Mouse (Mus musculus) embryonic facial prominence, embryonic 13.5 days (tissue): ENCODE data around the gene Vwa5b1. TPM values are rescaled to one million over a fixed set of nuclear protein-coding genes. Genes with fewer than 3 reads are reported as not detected.

Experiments used
- ATAC-seq: fragments of 200-750 bp; cut with Nextera tagmentation; 2 replicates; pipeline ENCODE4 v1.8.0; 2017; ENCODE audit warnings: low read depth; ENCODE audit not compliant: insufficient number of reproducible peaks, insufficient read depth, low FRiP score, low TSS enrichment
- H3K27ac ChIP-seq: fragments of 300-500 bp; sonication (generic); 2 replicates; pipeline ENCODE4 v1.5.1; 2015; ENCODE audit warnings: moderate library complexity, mild to moderate bottlenecking, inconsistent platforms
- H3K27me3 ChIP-seq: fragments of 300-500 bp; sonication (generic); 2 replicates; pipeline ENCODE4 v1.6.1; 2015; ENCODE audit warnings: mild to moderate bottlenecking, inconsistent platforms
- H3K36me3 ChIP-seq: fragments of 300-500 bp; sonication (generic); 2 replicates; pipeline ENCODE4 v1.6.1; 2015; ENCODE audit warnings: mild to moderate bottlenecking, inconsistent platforms
- H3K4me1 ChIP-seq: fragments of 300-500 bp; sonication (generic); 2 replicates; pipeline ENCODE4 v1.6.1; 2015; ENCODE audit warnings: inconsistent platforms
- H3K4me2 ChIP-seq: fragments of 300-500 bp; sonication (generic); 2 replicates; pipeline ENCODE4 v1.6.1; 2015; ENCODE audit warnings: moderate library complexity, mild to moderate bottlenecking, inconsistent platforms
- H3K4me3 ChIP-seq: fragments of 300-500 bp; sonication (generic); 2 replicates; pipeline ENCODE4 v1.5.1; 2015; ENCODE audit warnings: mild to moderate bottlenecking, inconsistent platforms
- H3K9ac ChIP-seq: fragments of 300-500 bp; sonication (generic); 2 replicates; pipeline ENCODE4 v1.6.1; 2015; ENCODE audit warnings: mild to moderate bottlenecking, inconsistent platforms
- H3K9me3 ChIP-seq: fragments of 300-500 bp; sonication (generic); 2 replicates; pipeline ENCODE4 v1.6.1; 2016; ENCODE audit warnings: inconsistent platforms
- WGBS: fragments of 180-500 bp; shearing (Covaris S2); methylation state at CpG from one replicate; pipeline ENCODE4 v1.1.7; 2015; ENCODE audit warnings: mixed read lengths; 5-methylcytosine and 5-hydroxymethylcytosine counted together
- polyA plus RNA-seq: library from polyadenylated mRNA; unstranded; fragments of >200 nt; fragmentation: Nextera tagmentation; extraction: Ambion mirVana; gene quantifications from 2 replicates; pipeline ENCODE4 v1.2.1, GENCODE M21; 2015

Gene Vwa5b1
- polyA plus RNA-seq, 1 experiment from 2014 or later = 0.03 TPM

DNA sequence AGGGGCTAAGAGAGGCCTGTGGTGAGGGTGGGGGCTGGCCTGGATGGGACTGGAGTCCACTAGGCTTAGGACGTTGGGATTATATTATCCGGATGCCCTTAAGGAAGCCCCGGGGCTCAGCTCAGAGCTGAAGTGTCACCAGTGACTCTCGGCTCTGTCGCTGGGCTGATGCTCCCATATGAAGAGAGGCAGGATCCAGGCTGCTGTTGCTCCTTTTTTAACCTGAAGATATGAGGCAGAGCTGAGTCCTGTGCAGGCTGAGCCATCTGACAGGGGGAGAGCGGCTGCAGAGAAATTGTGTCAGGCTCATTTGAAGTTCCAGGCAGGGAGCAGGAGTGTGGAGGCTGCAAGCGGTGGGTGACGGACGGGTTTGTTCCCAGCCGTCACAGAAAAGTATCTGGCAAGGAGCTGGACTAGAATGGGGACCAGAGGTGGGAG, 87.5 kb downstream of the Vwa5b1 start:
- H3K27ac ChIP-seq = no peak overlapping the region
- no peaks in the 10 kb centered on the region for H3K36me3 ChIP-seq
- H3K4me3 ChIP-seq = no peak overlapping the region
- no peak overlapping the region for H3K9ac ChIP-seq
- peaks cover under 1% of the 10 kb centered on the region; the same call in 1 of the 2 replicates for H3K4me1 ChIP-seq
- ATAC-seq = no peak
- WGBS = 8% methylated on average over 10 of the region's 10 CpGs
- no peaks in the 10 kb centered on the region for H3K9me3 ChIP-seq
- H3K27me3 ChIP-seq = peaks cover 38% of the 10 kb centered on the region
- no peak overlapping the region for H3K4me2 ChIP-seq

- Histone ChIP-seq H3K27ac (no peak overlapping the region), H3K9ac (no peak overlapping the region), H3K27me3 (peaks cover 32% of the 10 kb centered on the region), H3K4me1 (peaks cover 4% of the 10 kb centered on the region; the same call in 1 of the 2 replicates), H3K36me3 (no peaks in the 10 kb centered on the region), H3K4me3 (no peak overlapping the region), H3K4me2 (no peak overlapping the region), H3K9me3 (no peaks in the 10 kb centered on the region)
- no peak for ATAC-seq
- WGBS = 15% methylated on average over 10 of the region's 10 CpGs
Measured at GRCm38 (mm10) chr4:138547556-138547955, 88.1 kb downstream of the Vwa5b1 start.

GRCm38 (mm10) chr4:138547041-138547440, 88.6 kb downstream of the Vwa5b1 start:
- no peaks in the 10 kb centered on the region for H3K9me3 ChIP-seq
- H3K4me2 ChIP-seq = no peak overlapping the region
- H3K27me3 ChIP-seq = peaks cover 31% of the 10 kb centered on the region
- H3K27ac ChIP-seq = no peak overlapping the region
- H3K4me1 ChIP-seq = peaks cover 4% of the 10 kb centered on the region; the same call in 1 of the 2 replicates
- H3K36me3 ChIP-seq = no peaks in the 10 kb centered on the region
- WGBS = 56% methylated on average over 6 of the region's 6 CpGs
- no peak overlapping the region for H3K4me3 ChIP-seq
- H3K9ac ChIP-seq = no peak overlapping the region
- ATAC-seq = no peak

DNA sequence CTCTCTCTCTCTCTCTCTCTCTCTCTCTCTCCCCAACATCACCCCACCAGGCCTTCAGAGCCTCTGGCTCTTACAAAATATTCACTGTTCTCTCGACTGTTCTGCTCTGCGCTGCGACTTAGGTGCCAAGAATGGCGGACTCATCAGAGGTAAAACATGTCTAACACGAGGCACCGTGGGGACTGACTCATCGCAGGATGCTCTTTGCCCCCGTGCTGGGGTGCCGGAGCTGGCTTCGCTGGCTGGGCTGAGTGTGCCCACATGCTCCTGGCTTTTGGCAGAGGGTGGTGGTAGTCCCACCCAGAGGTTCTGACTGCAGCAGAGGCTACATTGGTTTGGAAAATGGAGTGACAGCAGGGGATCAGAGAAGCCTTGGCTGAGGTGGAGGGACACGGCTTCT, 89.4 kb downstream of the Vwa5b1 start:
- Histone ChIP-seq H3K27ac (no peak overlapping the region), H3K4me3 (no peak overlapping the region), H3K9ac (no peak overlapping the region), H3K4me2 (no peak overlapping the region), H3K9me3 (no peaks in the 10 kb centered on the region), H3K36me3 (no peaks in the 10 kb centered on the region), H3K4me1 (peaks cover 4% of the 10 kb centered on the region; the same call in 1 of the 2 replicates), H3K27me3 (peaks cover 31% of the 10 kb centered on the region)
- 77% methylated on average over 11 of the region's 11 CpGs for WGBS
- ATAC-seq = no peak

- no peak overlapping the region for H3K27ac ChIP-seq
- peaks cover 4% of the 10 kb centered on the region; the same call in 1 of the 2 replicates for H3K4me1 ChIP-seq
- H3K9me3 ChIP-seq = no peaks in the 10 kb centered on the region
- no peaks in the 10 kb centered on the region for H3K36me3 ChIP-seq
- H3K4me3 ChIP-seq = no peak overlapping the region
- peaks cover 22% of the 10 kb centered on the region for H3K27me3 ChIP-seq
- no peak for ATAC-seq
- 54% methylated on average over 12 of the region's 12 CpGs for WGBS
- H3K4me2 ChIP-seq = no peak overlapping the region
- no peak overlapping the region for H3K9ac ChIP-seq
Measured at GRCm38 (mm10) chr4:138543177-138543576, 92.5 kb downstream of the Vwa5b1 start.

- Histone ChIP-seq H3K27ac (no peak overlapping the region), H3K4me1 (peaks cover 2% of the 10 kb centered on the region; the same call in 1 of the 2 replicates), H3K4me2 (no peak overlapping the region), H3K9ac (no peak overlapping the region), H3K36me3 (no peaks in the 10 kb centered on the region), H3K27me3 (no peaks in the 10 kb centered on the region), H3K4me3 (no peak overlapping the region), H3K9me3 (no peaks in the 10 kb centered on the region)
- 63% methylated on average over 4 of the region's 4 CpGs for WGBS
- ATAC-seq = no peak
Measured at GRCm38 (mm10) chr4:138538084-138538449, 97.6 kb downstream of the Vwa5b1 start.

DNA sequence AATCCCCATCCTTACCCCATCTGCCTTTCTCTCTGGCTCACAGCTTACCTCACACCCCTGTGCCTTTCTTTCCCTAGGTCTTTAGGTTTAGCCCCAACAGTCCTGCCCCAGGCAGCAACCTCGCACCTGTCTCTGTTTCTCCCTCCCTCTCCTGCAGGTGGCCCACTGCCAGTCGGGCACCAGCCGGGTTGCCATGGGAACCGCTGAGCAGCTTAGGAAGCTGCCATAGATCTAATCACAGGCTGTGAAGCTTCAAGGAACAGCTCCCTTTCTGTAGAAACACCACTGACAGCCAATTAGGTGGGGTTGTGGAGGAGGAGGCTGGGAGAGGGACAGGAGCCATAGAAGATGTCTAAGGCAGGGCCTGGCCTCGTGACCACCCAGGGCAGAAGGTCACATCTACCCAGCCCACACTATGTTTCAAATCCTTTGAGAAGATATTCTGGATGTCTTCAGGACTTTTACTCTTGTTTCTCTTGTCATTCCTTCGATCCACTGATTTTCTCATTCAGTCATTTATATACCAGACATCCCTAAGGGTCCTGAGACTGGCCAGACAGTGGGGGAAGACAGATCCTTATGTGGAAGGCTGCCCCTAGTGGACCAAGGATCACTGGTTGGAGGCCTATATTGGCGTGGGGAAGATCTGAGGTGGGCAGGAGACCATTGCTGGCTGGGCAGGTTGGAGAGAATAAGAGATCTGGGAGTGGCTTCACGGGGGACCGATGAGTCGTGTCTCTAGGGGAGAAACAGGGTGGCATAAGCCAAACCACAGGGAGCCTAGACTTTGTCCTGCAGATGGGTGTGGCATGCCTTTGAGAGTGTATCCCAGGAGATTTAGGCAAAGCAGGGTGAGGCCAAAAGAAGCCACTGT, 98.2 kb downstream of the Vwa5b1 start:
- WGBS = 30% methylated on average over 10 of the region's 10 CpGs
- no peaks in the 10 kb centered on the region for H3K27me3 ChIP-seq
- ATAC-seq = no peak

DNA sequence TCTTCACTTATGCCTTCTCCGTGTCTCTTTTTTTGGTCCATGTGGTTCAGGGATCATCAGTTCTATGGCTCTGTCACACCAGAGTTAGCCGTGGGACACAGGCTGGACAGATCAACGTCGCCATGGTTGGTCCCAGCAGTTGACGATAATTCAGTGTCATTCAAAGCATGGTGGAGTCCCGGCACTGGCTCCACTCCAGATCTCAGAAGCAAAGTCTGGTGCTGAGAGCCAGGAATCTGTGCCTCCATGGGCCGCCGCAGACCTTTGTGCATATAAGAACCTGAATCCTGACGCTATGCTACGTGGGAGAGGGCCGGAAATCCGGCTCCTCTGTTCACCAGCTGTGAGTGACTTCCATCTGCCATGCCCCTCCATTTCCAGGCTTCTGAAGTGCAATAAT, 100.1 kb downstream of the Vwa5b1 start:
- Histone ChIP-seq H3K27me3 (no peaks in the 10 kb centered on the region), H3K9me3 (no peaks in the 10 kb centered on the region), H3K36me3 (no peaks in the 10 kb centered on the region), H3K4me2 (no peak overlapping the region), H3K4me1 (no peaks in the 10 kb centered on the region), H3K9ac (no peak overlapping the region), H3K27ac (no peak overlapping the region), H3K4me3 (no peak overlapping the region)
- ATAC-seq = no peak
- 86% methylated on average over 12 of the region's 12 CpGs for WGBS

More for the DNA sequence above, 98.2 kb downstream of the Vwa5b1 start:
- Histone ChIP-seq H3K4me2 (no peak overlapping the region), H3K9me3 (no peaks in the 10 kb centered on the region), H3K4me1 (no peaks in the 10 kb centered on the region), H3K27ac (no peak overlapping the region), H3K9ac (no peak overlapping the region), H3K4me3 (no peak overlapping the region), H3K36me3 (no peaks in the 10 kb centered on the region)

DNA sequence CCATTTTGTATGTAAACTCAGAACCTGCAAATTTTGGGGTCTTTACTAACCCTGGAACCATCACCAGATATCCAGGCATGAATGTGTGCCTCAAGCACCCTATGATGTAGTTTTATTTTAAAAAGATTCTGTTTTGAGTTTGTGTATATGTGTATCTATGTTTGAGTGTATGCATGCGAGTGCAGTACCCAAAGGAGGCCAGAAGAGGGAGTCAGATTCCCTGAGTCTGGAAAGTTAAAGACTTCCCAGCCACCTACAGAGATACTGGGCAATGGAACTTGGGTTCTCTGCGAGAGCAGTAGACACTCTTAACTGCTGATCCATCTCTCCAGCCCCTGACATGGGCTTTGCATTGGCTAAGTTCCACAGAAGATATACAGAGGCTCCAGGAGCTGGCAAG, 101.8 kb downstream of the Vwa5b1 start:
- ATAC-seq = no peak
- no peak overlapping the region for H3K9ac ChIP-seq
- no peak overlapping the region for H3K4me3 ChIP-seq
- WGBS = 94% methylated on average over 2 of the region's 2 CpGs
- no peaks in the 10 kb centered on the region for H3K4me1 ChIP-seq
- no peaks in the 10 kb centered on the region for H3K9me3 ChIP-seq
- H3K36me3 ChIP-seq = no peaks in the 10 kb centered on the region
- H3K27ac ChIP-seq = no peak overlapping the region
- no peaks in the 10 kb centered on the region for H3K27me3 ChIP-seq
- no peak overlapping the region for H3K4me2 ChIP-seq

GRCm38 (mm10) chr4:138531761-138532160, 103.9 kb downstream of the Vwa5b1 start:
- ATAC-seq = no peak
- Histone ChIP-seq H3K36me3 (no peaks in the 10 kb centered on the region), H3K9ac (no peak overlapping the region), H3K27ac (no peak overlapping the region), H3K9me3 (no peaks in the 10 kb centered on the region), H3K4me2 (no peak overlapping the region), H3K4me3 (no peak overlapping the region), H3K27me3 (no peaks in the 10 kb centered on the region), H3K4me1 (no peaks in the 10 kb centered on the region)
- WGBS = 77% methylated on average over 2 of the region's 2 CpGs

DNA sequence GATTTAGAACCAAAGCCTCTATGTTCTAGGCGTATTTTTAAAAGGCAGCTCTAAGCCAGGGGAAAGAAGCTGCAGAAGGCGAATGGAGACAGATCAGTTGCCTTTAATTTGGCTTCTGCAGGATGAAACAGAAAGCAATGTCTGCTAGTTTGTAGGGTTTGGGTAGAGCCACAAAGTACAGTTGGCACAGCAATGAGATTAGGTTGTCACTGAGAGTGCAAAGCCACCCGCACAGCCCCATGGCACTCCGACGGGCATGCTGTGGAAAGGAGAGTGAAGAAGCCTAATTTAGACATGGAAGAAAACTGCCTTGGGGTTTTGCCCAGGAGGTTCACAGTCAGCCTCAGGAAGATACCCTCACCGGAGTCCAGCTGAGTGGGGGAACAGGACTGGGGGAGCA, 105.7 kb downstream of the Vwa5b1 start:
- H3K4me3 ChIP-seq = no peak overlapping the region
- no peak overlapping the region for H3K27ac ChIP-seq
- no peaks in the 10 kb centered on the region for H3K4me1 ChIP-seq
- H3K36me3 ChIP-seq = no peaks in the 10 kb centered on the region
- no peak for ATAC-seq
- H3K4me2 ChIP-seq = no peak overlapping the region
- no peak overlapping the region for H3K9ac ChIP-seq
- H3K9me3 ChIP-seq = no peaks in the 10 kb centered on the region
- H3K27me3 ChIP-seq = no peaks in the 10 kb centered on the region
- WGBS = 85% methylated on average over 6 of the region's 6 CpGs

- Histone ChIP-seq H3K9ac (no peak overlapping the region), H3K36me3 (no peaks in the 10 kb centered on the region), H3K27me3 (0 out of 2 replicates have a peak, but pooled peaks cover 5% of the 10 kb centered on the region), H3K4me3 (no peak overlapping the region), H3K9me3 (no peaks in the 10 kb centered on the region), H3K4me1 (0 out of 2 replicates have a peak, but pooled peaks cover 3% of the 10 kb centered on the region), H3K4me2 (no peak overlapping the region), H3K27ac (no peak overlapping the region)
- WGBS = 75% methylated on average over 4 of the region's 4 CpGs
- ATAC-seq = no peak
Measured at GRCm38 (mm10) chr4:138525684-138526083, 110.0 kb downstream of the Vwa5b1 start.
